Mouse (Mus musculus): ENCODE measurements around the gene Strap.
A peak's percentile ranks its signal among the peaks of the same experiment; 100 is the strongest.
"Not testable (repeated sequence)": the region's sequence is repeated elsewhere in the genome, so short reads cannot be mapped to it uniquely, and the experiment has no call there.

Gene Strap

GRCm38 (mm10) chr6:137734846-137735609 is at the start of gene Strap:
TSS of gene Strap (plus strand) at chr6:137735078.
- peak; percentile 90 for DNase-seq (ENCODE audit: low read depth, low spot score)

GRCm38 (mm10) chr6:137687667-137688066 is 47.2 kb upstream of the Strap start:
- no peak for DNase-seq (ENCODE audit: low read depth, low spot score)

- DNase-seq (ENCODE audit: low read depth, low spot score), result no peak
Measured at GRCm38 (mm10) chr6:137688079-137688478, 46.8 kb upstream of the Strap start.

- DNase-seq (ENCODE audit: low read depth, low spot score), result no peak
Measured at GRCm38 (mm10) chr6:137688506-137689105, 46.3 kb upstream of the Strap start.

GRCm38 (mm10) chr6:137690550-137691119 is 44.2 kb upstream of the Strap start:
- no peak for DNase-seq (ENCODE audit: low read depth, low spot score)

- no peak for DNase-seq (ENCODE audit: low read depth, low spot score)
Measured at GRCm38 (mm10) chr6:137694310-137694709, 40.6 kb upstream of the Strap start.

GRCm38 (mm10) chr6:137695046-137695445 is 39.8 kb upstream of the Strap start:
- no peak for DNase-seq (ENCODE audit: low read depth, low spot score)

- DNase-seq (ENCODE audit: low read depth, low spot score), result no peak
Measured at GRCm38 (mm10) chr6:137696445-137697204, 38.3 kb upstream of the Strap start.

GRCm38 (mm10) chr6:137699434-137699833 is 35.4 kb upstream of the Strap start:
- DNase-seq (ENCODE audit: low read depth, low spot score), result peak; percentile 12

GRCm38 (mm10) chr6:137702186-137702585 is 32.7 kb upstream of the Strap start:
- no peak for DNase-seq (ENCODE audit: low read depth, low spot score)

- DNase-seq (ENCODE audit: low read depth, low spot score), result no peak
Measured at GRCm38 (mm10) chr6:137702918-137703317, 32.0 kb upstream of the Strap start.

GRCm38 (mm10) chr6:137703431-137703830 is 31.4 kb upstream of the Strap start:
- no peak for DNase-seq (ENCODE audit: low read depth, low spot score)

- no peak for DNase-seq (ENCODE audit: low read depth, low spot score)
Measured at GRCm38 (mm10) chr6:137704300-137704939, 30.5 kb upstream of the Strap start.

GRCm38 (mm10) chr6:137706209-137706608 is 28.7 kb upstream of the Strap start:
- DNase-seq (ENCODE audit: low read depth, low spot score), result no peak

- not testable (repeated sequence) for DNase-seq (ENCODE audit: low read depth, low spot score)
Measured at GRCm38 (mm10) chr6:137708726-137709405, 26.0 kb upstream of the Strap start.

GRCm38 (mm10) chr6:137710179-137711037 is 24.5 kb upstream of the Strap start:
- no peak for DNase-seq (ENCODE audit: low read depth, low spot score)

- no peak for DNase-seq (ENCODE audit: low read depth, low spot score)
Measured at GRCm38 (mm10) chr6:137712654-137713309, 22.1 kb upstream of the Strap start.

GRCm38 (mm10) chr6:137713310-137713664 is 21.6 kb upstream of the Strap start:
- DNase-seq (ENCODE audit: low read depth, low spot score), result no peak

- DNase-seq (ENCODE audit: low read depth, low spot score), result no peak
Measured at GRCm38 (mm10) chr6:137716802-137717201, 18.1 kb upstream of the Strap start.
